Mouse (Mus musculus): Measurements from ENCODE around the gene Ripor3.

The Ripor3 gene

DNA sequence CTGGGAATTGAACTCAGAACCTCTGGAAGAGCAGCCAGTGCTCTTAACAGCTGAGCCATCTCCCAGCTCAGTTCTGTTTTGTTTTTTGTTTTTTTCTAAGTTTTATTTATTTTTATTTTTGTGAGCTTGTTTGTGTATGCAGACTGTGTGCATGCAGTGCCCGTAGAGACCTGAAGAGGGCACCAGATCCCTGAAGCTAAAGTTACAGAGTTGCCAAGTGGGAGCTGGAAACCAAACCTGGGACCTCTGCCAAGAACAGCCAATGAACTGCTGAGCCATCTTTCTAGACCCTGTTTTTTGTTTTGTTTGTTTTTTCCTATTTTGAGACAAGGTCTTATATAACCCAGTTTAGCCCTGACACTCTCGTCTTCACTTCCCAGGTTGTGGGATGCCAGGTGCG lies 18.0 kb upstream of the Ripor3 start:
- DNase-seq (ENCODE audit: low spot score): no peak

DNA sequence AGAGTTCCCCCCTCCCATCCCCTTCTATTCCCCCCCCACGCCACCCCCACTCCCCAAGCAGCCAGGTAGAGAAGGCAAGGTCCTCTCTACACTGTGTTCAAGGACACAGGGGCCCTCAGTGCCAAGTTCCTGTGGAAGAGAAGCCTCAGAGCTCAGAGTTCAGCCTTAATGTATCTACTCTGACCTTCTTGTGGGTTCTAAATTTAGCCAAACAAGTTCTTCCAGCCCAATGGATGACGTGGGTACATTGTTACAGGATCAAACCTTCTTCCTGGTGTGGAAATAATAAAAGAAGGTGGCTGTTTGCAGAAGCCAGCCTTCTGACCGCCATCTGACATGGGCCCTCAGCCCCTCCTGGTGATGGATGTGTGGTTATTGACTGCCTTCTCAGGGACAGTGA lies 16.0 kb upstream of the Ripor3 start:
- no peak for DNase-seq (ENCODE audit: low spot score)

DNA sequence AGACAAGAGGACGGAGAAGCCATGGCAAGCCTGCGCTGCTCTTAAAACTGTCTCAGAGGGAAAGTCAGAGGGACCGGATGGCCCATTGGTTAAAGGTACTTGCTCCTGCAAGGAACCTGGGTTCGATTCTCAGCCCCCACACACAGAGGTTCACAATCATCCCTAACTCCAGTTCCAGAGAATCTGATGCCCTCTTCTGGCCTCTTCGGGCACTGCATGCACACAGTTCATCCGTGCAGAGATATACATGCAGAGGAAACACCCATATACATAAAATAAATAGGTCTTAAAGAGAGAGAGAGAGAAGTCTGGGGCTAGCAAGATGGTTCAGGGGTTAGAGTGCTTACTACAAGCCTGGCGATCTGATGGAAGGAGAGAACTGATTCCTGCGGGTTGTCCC lies 15.5 kb upstream of the Ripor3 start:
- DNase-seq (ENCODE audit: low spot score): no peak

DNA sequence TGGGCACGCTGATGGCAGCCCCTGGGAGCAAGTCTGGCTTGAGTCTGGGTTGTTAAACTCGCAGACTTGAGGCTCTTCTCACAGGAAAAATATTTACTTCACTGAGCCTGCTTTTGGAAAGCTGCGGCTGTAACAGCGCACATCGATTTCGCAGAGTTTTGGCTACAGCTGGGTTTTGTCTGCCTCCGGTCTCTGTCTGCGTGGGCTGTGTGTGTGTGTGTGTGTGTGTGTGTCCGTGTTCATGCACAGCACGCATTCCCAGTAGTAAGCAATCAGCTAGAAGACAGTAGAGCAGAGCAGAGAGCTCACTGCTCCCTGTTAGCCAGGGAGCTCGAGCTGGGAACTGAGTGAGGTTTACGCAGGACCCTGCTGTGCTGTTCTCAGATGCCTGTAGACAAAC lies 14.8 kb upstream of the Ripor3 start:
- no peak for DNase-seq (ENCODE audit: low spot score)

DNA sequence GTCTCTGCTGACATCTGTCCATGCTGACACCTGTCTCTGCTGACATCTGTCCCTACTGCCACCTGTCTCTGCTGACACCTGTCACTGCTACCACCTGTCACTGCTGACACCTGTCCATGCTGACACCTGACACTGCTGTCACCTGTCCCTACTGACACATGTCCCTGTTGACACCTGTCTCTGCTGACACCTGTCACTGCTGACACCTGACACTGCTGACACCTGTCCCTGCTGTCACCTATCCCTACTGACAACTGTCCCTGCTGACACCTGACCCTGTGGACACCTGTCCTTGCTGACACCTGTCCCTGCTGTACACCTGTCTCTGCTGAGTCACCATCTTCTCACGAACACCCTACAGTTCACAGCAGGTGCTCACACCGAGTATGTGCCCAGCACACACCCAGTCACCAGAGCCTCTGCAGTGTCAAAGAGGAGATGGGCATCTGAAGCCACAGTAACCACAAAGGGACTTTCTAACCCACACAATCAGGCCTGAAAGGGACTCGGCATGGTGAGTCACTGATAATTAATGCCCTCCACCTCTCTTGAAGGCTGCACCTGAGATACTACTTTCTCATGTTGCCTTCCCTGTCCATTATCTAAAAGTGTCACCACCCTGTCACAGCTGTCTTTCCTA lies 13.5 kb upstream of the Ripor3 start:
- no peak for DNase-seq (ENCODE audit: low spot score)

DNA sequence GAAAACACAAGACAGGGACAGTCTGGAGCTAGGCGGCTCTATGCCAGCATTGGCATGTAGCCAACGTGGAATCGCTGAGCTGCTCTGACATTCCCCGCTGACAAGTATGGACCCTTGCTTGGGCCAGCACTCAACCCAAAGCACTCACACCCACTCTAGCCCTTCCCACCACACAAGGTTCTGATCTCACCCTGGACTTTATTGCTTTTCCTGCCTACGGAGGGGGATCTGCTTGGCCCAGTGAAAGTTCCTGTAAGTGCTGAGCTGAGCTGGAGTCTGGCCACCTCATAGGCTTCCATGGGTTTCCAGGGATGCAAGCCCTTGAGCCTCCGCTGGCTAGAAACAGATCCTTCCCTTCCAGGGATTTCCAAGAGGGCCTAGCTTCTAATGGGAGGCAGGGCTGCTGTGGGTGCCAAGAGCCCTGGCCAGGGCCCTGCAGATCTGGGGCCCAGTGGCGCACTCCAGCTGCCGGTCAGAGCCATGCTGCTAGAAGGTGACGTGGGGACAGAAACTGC lies 8.8 kb upstream of the Ripor3 start:
- peak; percentile 48 for DNase-seq (ENCODE audit: low spot score)

DNA sequence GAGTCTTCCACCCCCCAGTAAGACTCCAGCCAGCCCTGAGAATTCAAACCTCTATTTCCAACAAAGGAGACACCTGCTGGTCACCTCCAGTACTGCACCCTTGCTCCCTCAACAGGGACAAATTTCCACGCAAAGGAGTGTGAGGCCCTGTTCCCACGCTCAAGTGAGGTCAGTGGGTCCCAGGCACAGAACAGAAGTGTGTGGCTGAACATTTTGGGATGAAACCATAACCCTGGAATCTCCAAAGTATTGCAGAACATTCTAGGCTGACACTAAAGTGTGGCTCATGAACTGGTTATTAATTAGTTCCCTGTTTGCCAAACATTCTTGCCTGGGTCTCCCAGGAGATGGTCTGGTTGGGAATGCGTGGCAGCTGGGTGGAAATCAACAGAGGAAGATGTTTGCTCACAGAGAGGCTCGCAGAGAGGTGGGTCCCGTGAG lies 6.6 kb upstream of the Ripor3 start:
- DNase-seq (ENCODE audit: low spot score): peak; percentile 56

DNA sequence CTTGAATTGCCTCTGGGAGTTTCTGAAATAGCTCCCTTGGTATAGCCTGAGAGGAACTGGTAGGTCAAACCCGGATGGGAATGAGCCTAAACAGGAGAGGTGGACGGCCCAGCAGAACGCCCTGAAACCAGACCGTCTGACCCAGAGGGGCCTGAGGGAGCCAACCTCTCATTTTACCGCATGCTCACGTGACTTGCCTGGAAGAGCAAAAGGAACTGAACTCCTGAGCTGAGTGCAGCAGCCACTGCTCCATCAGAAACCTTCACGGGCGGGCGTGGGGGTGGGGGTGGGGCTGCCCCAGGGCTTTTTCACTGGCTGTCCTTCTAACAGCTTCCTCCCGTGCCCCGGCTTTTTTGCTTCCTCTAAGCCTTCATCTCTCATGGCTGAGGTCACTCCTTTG lies 475 bp upstream of the Ripor3 start:
- no peak for DNase-seq (ENCODE audit: low spot score)

DNA sequence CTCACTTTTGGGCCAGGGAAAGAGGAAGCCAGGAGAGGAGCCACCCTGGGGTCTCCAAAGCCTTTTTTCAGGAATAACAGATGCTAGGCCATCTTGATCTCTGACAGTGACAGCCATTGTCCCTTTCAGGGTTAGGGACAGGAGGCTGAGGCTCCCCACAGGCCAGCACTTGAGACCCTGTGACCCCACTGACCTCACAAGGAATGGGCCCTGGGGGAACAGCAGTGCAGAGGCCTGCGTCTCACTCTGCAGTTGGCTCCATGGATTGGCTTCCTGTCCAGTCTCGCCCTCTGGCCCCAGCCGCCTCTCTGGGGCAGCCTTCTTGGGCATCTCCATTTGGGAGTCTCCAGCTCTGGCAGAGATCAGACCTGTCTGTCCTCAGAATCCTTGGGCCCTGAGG lies 2.3 kb downstream of the Ripor3 start:
- no peak for DNase-seq (ENCODE audit: low spot score)

DNA sequence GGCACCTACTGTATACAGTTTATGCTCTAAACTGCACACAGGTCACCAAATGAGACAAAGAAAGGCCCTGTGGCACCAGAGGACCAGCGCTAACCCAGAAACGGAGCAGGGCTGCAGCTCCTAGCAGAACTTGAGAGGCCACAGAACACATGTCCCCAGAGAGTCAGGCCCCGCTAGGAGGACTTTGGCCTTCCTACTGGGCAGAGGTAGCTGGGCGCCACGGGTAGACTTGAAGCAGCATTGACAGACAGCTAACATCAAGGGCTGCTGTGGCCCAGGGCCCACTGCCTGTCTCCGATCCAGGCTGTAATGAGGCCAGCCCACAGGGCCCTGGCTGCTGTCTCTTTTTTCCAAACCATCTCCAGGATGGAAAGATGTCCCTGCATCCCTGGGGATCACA lies 3.9 kb downstream of the Ripor3 start:
- DNase-seq (ENCODE audit: low spot score): no peak

DNA sequence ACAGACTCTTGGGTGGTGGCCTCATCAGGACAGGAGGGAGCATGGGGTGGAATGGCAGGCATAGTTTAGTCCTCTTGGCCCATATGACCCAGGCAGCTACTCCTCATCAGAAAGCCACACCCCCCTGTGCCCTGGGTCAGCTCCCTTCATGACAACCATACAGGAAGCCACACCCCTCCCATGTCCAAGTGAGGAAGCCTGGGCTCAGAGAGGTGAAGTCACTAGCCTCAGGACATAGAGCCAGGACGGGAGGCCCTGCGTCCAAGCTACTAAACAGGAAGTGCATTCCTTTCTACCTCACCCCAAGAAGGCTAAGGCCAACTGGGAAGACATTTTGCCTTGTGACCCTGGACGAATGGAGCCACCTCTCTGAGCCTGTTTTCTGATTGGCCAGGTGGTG lies 4.8 kb downstream of the Ripor3 start:
- no peak for DNase-seq (ENCODE audit: low spot score)

DNA sequence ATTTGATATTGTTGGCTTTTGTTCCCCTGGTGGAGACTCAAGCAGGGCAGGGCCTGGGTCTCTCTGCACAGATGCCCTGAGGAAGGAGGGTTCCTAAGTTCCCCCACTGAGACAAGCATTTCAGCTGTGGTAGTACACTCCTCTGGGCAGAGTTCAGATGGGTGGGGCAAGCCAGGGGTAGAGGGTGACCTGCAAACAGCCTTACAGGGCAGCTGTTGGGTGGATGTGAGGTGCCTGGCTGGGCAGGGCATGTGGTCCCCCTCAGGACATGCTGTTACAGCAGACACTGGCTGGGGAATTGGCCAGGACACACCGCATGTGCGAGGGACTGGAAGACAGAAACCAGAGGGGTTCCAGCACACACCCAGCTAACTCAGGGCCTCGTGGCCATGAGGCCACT lies 5.4 kb downstream of the Ripor3 start:
- DNase-seq (ENCODE audit: low spot score): no peak

DNA sequence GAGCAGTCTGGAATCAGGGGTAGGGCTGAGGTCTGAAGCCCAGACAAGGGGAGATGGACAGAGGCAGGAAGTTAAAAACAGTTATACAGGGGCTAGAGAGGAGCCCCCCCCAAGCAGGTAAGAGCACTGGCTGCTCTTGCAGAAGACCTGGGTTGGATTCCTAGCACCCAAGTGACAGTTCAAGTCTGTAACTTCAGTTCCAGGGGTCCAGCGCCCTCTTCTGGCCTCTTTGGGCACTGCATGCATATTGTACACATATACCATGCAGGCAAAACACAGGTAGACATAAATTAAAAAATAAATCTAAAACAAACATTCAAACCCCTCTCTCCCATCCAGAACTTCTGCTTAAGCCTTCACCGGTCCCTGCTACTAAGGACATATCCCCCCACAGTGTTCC lies 6.0 kb downstream of the Ripor3 start:
- no peak for DNase-seq (ENCODE audit: low spot score)

DNA sequence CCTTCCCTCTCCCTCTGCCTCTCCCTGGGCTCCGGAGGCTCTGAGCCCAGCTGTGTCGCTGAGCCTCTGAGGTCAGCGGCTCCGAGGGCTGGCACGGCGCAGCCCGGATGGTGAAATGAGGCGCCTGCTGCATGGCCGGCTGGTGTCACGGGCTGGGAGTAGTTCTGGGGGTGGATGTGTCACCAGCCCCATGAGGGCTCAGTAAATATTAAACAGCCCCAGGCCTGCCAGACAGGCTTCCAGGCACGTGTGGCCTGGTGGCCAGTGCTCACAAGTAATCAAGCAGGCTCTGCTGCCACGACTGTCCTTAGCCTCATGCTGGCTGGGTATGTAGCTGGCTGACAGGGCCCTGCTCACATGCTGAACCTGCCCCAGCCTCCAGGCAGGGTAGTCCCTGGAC lies 7.0 kb downstream of the Ripor3 start:
- DNase-seq (ENCODE audit: low spot score): no peak

DNA sequence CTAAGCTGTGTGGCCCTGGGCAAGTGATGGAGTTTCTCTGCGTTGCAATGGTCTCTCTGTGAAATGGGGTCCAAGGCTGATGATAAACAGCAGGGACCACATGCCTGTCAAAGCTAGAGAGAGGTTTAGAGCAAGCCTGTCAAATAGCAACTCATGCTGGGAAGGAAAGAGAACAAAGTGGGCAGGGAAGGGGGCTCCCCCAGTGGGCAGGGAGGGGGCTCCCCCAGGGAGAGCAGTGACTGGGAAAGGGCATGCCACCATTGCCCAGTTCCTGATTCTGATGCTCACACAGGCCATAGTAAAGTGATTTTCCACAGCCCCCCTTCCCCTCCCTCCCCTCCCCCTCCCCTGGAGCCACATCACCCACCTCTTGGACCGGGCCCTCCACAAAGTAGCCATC lies 7.5 kb downstream of the Ripor3 start:
- DNase-seq (ENCODE audit: low spot score): no peak

DNA sequence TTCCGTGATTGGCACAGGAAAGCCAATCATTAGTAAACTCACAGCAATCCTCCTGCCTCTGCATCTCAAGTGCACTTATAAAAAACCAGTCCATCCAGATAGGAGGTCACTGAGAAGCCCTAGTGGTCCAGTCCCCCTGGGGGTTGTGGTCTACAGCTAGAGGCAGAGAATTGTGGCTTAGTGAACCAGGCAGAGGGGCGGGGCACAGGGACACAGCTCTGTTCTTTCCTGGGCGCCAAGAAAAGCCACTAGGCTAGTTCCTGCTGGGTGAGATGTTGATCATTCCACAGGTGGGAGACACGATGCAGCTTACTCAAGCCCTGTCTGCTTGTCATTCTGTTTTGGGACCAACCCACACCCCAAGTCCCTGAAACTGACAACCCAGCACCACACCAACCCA lies 8.2 kb downstream of the Ripor3 start:
- DNase-seq (ENCODE audit: low spot score): no peak

DNA sequence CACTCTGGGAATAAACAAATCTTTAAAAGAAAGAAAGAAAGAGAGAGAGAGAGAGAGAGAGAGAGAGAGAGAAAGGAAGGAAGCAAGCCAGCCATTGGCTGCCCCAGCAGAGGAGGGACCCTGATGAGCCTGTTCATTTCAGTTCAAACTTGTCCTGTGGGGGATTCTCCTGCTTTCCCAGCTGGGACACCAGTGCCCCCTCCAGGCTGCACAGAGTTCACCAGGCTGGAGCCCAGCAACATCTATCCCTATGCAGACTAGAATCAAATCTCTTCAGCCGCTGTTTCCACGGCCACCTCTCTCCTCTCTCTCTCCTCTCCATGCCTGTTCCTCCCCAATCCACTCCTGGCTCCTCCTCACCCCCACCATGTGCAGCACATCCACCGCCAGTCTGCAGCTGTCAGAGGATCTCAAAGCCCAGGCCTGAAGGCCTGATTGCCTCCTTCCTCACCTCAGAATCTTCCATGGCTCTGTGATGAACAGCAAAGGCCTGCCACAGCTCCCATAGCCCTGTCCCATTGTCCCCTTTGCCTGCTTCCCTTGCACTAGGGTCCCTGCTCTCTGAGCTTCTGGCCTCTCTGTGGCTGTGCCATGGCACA lies 11.2 kb downstream of the Ripor3 start:
- no peak for DNase-seq (ENCODE audit: low spot score)

DNA sequence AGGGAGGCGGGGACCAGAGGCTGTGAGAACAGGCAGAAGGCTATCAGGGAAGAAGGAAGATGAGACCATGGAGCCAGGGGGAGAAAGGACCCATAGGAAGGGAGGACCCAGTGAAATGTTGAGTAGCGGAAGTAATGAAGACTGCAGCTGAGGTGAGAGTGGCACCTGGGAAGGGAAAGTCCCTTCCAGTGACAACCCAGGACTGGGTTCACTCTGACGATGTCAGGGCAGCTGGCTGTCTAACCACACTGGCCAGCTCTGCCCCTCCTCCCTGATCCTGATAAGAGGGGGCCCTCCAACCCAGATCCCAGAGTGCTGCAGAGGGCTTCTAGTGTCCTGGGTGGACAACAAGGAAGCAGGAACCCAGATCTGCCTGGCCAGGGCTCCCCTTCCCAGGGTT lies 12.9 kb downstream of the Ripor3 start:
- DNase-seq (ENCODE audit: low spot score): no peak

DNA sequence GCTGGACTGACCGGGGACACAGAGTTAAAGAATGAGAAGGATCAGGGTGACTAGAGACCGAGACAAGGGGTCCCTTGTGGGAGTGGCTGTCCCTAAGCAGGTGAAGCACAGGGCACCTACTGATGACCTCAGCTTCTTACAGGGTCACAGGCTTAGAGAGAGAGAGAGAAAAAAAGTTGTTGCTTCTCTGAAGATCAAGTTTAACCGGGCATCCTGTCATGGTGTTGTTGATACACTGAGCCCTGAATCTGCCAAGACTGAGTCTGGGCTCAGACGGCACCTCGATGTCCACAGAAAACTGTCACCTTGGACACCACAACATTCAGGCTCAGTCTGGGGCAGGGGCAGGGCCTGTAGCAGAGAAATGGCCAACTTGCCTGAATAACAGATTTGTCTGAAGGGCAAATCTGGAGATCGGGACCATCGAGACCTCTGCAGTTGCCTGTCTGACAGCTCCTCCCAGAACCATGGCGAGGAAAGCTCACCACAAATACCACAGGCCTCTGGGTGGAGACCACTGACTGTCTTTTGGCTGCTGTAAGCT lies 13.7 kb downstream of the Ripor3 start:
- no peak for DNase-seq (ENCODE audit: low spot score)

DNA sequence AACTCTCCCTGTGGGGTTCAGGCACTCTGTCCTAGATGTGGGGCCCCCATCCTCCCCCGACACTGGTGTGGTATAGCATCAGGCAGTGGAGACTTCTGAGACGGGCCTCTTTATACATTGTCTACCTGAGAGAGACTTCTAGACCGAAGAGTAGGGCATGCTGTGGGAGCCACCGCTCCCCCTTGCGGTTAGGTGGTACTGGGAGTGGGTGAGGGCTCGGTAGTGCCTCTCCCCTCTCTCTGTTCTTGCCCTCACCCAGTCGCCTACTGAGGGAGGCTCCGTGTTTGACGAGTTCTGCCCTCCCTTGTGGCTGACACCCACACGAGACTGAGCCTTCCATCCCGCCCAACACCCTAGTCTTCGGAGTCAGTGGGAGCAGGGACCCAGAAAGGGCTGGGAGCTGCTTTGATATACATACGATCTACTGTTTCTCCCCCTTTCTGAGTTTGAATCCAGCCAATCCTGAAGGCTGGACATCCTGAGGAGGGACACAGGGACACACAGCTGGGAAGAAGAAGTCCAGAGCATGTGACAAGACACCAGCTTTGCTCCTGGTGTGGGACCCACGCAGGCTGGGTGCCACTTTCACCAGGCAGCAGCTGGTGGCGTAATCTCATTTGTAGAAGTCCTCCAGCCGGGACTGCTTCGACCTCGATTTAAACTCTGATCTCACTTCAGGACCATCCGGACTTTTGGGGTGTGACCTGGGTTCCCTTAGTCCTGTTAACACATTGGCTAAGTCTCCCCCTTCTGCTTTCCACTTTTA lies 14.4 kb downstream of the Ripor3 start:
- DNase-seq (ENCODE audit: low spot score): no peak

DNA sequence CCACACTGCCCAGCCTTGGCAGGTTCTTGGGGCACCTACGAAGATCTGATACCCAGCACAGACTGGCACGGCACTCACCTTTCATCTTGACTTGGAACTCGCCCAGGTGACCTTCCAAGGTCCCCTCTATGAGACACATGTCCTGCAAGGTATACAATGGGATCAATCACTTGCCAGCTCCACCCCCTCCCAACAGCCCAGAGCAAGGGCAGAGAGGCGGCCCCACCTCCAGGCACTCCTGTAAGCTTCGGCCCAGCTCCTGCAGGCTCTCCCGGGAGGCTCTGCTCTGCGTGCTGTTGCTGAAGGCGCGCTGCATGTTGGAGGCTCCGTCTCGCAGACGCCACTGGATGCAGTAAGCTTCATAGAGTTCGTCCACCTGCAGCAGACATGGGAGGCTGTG lies 17.2 kb downstream of the Ripor3 start:
- DNase-seq (ENCODE audit: low spot score): no peak

DNA sequence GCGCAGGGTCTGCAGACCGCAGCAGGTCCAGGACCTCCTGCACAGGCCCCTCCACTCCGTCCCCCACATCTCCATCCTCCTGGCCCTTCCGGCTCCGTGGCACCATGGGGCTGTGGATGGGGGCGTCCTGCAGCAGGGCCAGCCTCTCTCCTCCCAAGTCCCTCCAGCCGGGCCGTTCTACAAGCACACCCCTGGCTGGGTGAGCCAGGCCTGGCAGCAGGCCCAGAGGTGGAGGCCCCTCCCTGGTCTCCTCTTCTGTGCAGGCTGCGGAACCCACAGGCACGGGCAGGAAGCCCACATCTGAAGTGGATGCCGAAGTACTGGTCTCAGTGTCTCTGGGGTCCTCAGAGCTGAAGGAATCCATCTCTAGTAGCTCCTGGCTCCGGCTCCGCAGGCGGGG lies 21.1 kb downstream of the Ripor3 start:
- no peak for DNase-seq (ENCODE audit: low spot score)

DNA sequence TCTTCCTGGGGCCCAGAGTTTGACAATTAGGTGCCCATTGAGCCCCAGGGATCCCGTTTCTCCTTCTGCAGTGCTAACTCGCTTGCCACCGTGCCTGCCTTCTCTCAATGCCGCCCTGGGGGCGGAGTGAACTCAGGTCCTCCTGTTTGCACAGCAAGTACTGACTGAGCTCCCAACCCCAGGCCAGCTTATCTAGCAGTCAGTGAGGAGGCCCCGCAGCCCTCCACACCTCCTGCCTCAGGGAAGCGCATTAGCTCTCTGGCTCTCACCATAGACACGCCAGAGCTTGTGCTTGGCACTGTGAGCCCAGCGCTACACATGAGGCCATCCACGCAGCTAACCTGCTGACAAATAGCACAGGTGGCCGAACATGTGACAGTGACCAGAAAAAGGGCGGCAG lies 22.8 kb downstream of the Ripor3 start:
- DNase-seq (ENCODE audit: low spot score): no peak
